Mouse (Mus musculus) 416B (cell line): ENCODE measurements around the gene Plcb2.

Source experiments
- DNase-seq: peaks from one replicate; pipeline ENCODE4 v3.0.0; 2011; ENCODE audit warnings: low read depth

Plcb2 gene

GRCm38 (mm10) chr2:118728337-118728736 lies at the start of gene Plcb2:
TSS of gene Plcb2 (minus strand) at chr2:118728438.
- DNase-seq: peak; percentile 82

DNA sequence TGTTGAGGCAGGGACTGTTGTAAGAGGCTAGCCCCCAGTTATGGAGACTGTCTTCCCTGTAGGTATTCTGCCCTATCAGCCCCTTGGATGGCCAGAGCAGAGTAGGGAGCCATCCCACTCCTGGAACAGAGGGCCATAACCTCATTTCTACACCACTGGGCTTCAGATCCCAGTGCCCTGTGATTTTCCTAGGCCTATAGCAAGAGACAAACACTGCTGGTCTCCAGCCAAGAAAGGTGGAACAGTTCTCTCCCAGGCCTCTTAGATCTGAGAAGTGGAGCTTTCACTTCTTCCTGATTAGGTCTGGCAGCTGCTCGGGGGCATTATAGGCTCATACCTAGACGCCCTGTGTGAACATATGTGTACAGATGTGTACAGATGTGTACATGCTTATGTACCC lies 48.1 kb upstream of the Plcb2 start:
- no peak for DNase-seq

GRCm38 (mm10) chr2:118775846-118776245 lies 47.6 kb upstream of the Plcb2 start:
- DNase-seq: no peak

DNA sequence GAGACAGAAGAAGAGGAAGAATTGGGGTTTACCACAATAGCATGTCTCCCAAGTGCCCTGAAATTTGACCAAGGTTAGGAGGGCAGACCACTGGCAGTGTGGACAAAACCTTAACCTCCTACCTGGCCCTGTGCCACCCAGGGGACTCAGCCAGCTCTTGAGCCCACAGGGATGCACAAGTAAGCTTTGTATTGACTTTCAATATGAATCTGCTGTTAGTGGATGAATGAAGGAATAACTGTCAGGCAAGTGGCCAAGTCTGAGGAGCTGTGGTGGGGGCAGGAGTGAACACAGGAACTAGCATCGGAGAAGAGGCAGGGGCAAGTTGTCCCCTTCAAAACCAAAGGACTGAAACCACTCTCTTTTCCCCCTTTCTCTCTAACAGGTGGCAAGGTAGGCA lies 47.2 kb upstream of the Plcb2 start:
- peak; percentile 49 for DNase-seq

DNA sequence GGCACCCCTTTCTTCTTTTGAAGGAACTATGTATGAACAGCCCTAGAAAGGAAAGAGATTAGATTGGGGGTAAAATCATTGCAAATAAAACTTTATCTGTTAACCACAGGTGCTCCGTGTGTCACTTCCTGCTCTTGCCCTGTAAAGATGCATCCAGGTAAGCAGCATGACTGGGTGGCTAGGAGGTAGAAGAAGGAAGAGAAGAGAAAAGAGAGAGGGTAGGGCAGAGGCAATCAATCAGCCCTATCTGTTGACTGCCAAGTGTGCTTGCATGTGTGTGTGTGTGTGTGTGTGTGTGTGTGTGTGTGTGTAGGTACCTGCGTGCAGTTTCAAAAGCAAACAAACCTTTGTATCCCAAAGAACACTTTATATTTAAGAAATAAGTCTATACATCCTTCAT lies 46.3 kb upstream of the Plcb2 start:
- DNase-seq: no peak

GRCm38 (mm10) chr2:118772158-118772874 lies 44.1 kb upstream of the Plcb2 start, which contains the start of gene Phgr1:
TSS of gene Phgr1 (plus strand) at chr2:118772769.
- DNase-seq: no peak

DNA sequence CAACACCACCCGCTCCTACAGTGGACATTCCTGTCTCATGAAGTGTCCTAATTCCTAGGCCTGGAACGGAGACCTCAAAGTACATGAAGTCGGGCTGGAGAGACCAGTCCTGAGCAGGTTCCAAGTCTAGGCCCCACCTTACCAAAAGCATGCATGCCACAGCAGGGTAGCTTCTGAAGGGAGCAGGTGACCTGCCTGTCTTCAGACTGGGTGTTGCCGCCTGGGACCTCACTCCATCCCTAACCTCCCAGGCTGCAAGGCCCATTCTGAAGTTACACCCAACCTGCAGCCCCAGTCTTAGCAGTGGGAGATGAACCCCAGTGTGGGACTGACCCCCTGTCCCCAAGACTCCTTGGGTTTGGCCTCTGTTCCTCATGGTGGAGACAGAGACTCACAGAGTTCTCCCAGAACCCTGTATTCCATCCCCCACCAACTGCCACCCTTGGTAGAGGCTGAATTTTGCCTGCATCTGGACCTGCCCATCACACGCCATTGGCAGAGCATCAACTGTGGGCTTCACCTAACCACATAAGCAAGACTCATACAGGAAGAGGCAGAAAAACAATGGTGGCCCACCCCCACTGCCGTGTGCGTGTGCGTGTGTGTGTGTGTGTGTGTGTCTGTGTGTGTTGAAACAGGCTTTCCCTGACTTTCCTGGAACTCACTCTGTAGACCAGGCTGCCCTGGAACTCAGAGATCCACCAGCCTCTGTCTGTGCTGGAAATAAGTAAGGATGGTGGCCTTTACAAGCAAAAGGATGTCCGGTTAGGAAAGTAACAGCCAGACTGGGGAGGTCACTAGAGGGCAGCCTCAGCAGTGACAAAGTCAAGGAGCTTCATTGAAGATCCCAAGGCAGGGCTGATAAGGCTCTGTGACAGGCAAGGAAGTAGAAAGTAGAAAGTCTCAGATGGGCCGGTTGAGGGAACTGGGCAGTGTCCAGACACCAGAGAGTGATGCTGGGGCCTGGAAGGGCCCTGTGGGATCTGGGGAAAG lies 38.1 kb upstream of the Plcb2 start:
- peak; percentile 87 for DNase-seq

GRCm38 (mm10) chr2:118764875-118765274 lies 36.6 kb upstream of the Plcb2 start:
- no peak for DNase-seq

DNA sequence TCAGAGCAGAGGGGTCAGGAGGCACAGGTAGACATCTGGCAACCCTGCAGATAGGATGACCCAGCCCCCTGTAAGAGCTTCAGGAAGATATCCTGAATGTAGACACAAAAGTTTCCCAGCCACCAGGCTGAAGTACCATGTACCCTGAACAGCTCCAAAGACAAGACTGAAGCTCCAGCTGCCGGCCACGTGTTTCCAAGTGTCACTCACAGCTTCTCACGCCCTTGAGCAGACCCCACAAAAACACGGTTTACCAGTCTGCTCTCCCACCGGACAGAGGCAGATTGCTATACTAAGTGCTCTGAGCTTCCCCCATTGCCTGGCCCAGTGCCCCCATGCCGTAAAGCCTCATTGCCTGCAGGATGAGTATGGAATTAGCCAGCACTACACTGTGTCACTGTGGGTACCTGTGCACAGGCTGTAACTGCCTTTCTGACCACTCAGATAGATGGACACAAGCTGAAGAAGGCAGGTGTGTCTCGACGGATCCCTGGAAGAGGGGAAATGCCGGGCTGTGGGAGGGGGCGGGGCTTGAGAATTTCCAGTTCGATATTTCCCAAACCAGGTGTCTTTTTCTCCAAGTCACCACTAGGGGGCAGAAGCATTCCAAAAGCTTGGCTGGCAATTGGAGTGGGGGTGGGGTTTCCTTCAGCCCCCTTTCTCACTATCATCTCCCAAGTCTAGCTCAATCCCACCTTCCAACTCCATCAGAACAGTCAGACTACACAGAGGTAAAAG lies 36.0 kb upstream of the Plcb2 start:
- peak; percentile 49 for DNase-seq

- peak; percentile 79 for DNase-seq
Observed at GRCm38 (mm10) chr2:118763469-118763868, 35.2 kb upstream of the Plcb2 start.

GRCm38 (mm10) chr2:118762784-118763148 lies 34.5 kb upstream of the Plcb2 start:
- peak; percentile 91 for DNase-seq

DNA sequence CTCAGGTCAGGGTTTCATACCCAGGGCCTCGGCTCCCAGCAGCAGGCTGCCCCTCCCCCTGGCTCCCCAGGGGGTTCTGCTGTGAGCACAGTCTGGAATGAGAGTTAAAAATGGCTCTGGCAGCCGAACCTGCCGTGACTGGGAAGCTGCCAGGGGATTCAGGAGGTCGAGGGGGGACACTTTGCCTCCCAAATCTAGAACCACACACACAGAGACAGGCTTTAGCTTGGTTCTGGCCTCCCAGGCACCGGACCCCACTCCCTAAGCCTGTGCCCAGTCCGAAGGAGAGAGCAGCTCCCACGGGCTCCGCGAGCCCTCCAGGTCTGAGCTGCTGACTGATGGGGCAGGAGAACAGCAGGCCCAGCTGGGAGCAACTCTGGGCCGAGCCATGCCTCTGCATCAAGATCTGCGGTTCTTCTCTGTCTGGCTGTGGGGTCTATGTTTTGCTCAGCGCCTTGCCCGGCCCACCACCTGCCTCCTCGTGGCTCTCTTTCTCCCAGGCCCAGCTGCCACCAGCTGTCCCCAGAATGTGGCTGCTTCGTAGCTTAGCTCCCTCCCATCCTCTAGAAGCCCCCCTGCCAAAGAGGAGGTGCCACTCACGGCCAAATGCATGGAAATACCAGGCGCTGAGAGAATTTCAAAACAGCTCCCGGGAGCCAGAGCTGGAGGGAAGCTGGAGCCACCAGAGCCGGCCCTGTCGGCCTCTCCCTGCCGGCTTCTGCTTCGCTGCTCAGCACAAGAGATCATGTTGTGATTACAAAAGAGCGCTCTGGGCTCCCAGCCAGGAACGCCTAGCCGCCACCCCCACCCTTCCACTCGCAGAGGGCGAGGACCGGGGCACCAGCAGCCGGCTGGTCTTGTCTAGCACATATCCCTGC lies 33.9 kb upstream of the Plcb2 start, which contains the start of gene Ccdc9b:
Ccdc9b (minus strand) TSS at position 756 of the 878 bp plus-strand sequence.
- DNase-seq: peak; percentile 91

GRCm38 (mm10) chr2:118761358-118761757 lies 33.1 kb upstream of the Plcb2 start:
- peak; percentile 30 for DNase-seq

DNA sequence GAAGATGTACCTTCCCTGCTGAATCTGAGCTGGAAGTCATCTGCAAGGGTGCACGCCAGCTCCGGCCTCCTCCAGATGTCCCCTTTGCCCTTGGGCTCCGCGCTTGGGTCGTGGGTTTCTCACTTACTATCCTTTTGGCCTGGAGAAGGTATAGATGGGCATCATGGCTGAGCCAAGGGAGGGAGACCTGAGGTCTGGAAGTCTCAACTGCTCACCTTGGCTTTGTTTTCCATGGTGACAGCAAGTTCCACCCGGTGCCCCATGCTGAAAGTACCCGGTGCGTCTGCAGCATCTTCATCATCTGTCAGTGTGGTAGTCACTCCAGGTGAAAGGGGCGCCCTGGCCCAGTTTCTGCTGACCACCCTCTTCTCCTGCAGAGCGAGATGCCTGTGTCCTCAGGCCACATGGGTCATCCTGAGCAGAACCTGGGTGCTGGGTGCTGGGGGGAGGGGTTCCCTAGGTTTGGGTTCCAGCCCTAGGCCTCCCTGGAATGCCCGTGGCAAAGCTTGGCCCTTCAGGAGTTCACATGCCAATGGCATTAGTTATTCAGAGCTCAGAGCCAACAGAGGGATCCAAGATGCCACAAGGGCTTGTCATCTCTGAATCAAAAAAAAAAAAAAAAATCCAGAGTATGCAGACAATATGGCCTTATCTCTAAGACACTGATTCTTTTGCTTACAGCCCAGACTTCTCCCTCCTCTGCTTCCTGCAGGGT lies 32.2 kb upstream of the Plcb2 start:
- DNase-seq: no peak

- DNase-seq: peak; percentile 83
Observed at GRCm38 (mm10) chr2:118759828-118760227, 31.6 kb upstream of the Plcb2 start.

DNA sequence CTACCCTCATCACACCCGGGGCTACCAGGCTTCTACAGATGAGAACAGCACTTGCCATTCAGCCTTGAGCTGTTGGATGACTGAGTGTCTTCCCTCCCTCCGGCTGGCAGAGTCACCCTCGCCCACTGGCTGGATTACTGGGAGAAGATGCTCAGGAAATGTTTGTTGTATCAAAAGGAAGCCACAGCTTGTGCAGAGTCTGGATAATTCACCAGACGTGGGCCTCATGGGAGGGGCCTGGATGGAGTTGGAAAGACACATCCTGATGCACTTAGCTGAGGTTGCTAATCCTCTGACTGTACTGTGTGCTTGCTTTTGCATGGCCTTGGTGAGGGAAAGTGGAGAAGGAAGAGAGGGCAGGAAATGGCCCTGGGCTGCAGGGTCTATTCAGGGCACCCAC lies 27.9 kb upstream of the Plcb2 start:
- DNase-seq: peak; percentile 34

DNA sequence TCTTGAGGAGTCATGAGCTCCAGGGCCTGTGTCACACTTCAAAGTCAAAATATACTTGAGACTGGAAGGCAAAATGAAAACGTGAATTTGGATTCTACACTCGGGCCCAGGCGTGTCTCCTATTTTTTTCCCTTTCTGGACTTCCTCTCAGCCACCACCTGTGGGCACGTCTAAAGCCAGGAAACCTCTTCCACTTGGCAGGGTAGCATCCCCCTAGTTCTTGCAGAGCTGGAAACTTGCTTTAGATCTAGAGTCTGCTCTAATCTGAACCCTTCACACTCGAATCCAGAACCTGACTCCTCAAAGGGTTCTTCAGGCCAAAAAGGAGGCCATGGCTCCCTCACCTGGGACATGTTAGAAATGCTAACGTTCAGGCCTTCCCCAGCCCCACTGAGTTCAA lies 27.2 kb upstream of the Plcb2 start:
- DNase-seq: no peak

- no peak for DNase-seq
Observed at GRCm38 (mm10) chr2:118754143-118754542, 25.9 kb upstream of the Plcb2 start.

GRCm38 (mm10) chr2:118752792-118753108 lies 24.5 kb upstream of the Plcb2 start:
- no peak for DNase-seq

- DNase-seq: no peak
Observed at GRCm38 (mm10) chr2:118751896-118752791, 23.9 kb upstream of the Plcb2 start.
